Mouse (Mus musculus) forebrain, embryonic 16.5 days (tissue): Measurements from ENCODE around the gene Acvr2a. TPM values are rescaled to one million over a fixed set of nuclear protein-coding genes. Genes with fewer than 3 reads are reported as not detected.

ENCODE experiments used
- ATAC-seq: fragments of 200-750 bp; cut with Nextera tagmentation; 2 replicates; pipeline ENCODE4 v1.8.0; 2017; ENCODE audit warnings: mild to moderate bottlenecking, moderate library complexity
- H3K27ac ChIP-seq: fragments of 300-500 bp; sonication (generic); 2 replicates; pipeline ENCODE4 v1.5.1; 2014; ENCODE audit warnings: low read length, control low read depth
- H3K27me3 ChIP-seq: fragments of 300-500 bp; sonication (generic); replicated peaks from 2 replicates; pipeline ENCODE4 v1.6.1; 2014; ENCODE audit warnings: low read length; ENCODE audit not compliant: control insufficient read depth, insufficient read depth
- H3K36me3 ChIP-seq: fragments of 300-500 bp; sonication (generic); 2 replicates; pipeline ENCODE4 v1.6.1; 2014; ENCODE audit not compliant: control insufficient read depth, insufficient read depth
- H3K4me1 ChIP-seq: fragments of 300-500 bp; sonication (generic); replicated peaks from 2 replicates; pipeline ENCODE4 v1.6.1; 2014; ENCODE audit warnings: low read length; ENCODE audit not compliant: control insufficient read depth, insufficient read depth
- H3K4me2 ChIP-seq: fragments of 300-500 bp; sonication (generic); 2 replicates; pipeline ENCODE4 v1.6.1; 2014; ENCODE audit warnings: mild to moderate bottlenecking, low read length, control low read depth
- H3K4me3 ChIP-seq: fragments of 300-500 bp; sonication (generic); replicated peaks from 2 replicates; pipeline ENCODE4 v1.5.1; 2014; ENCODE audit warnings: mild to moderate bottlenecking, low read length, control low read depth
- H3K9ac ChIP-seq: fragments of 300-500 bp; sonication (generic); replicated peaks from 2 replicates; pipeline ENCODE4 v1.6.1; 2014; ENCODE audit warnings: low read depth, low read length, control low read depth
- H3K9me3 ChIP-seq: fragments of 300-500 bp; sonication (generic); 2 replicates; pipeline ENCODE4 v1.6.1; 2016; ENCODE audit warnings: low read length; ENCODE audit not compliant: control insufficient read depth
- WGBS: fragments of 180-500 bp; shearing (Covaris S2); extraction: QIAGEN DNeasy Blood & Tissue Kit; methylation state at CpG from one replicate; pipeline ENCODE4 v1.1.7; 2014; 5-methylcytosine and 5-hydroxymethylcytosine counted together
- polyA plus RNA-seq: library from polyadenylated mRNA; unstranded; fragments of >200 nt; fragmentation: Nextera tagmentation; extraction: Ambion mirVana; gene quantifications from 2 replicates; pipeline ENCODE4 v1.2.1, GENCODE M21; 2015

The Acvr2a gene
- 52.3 and 53.4 TPM in 2 replicates for polyA plus RNA-seq

DNA sequence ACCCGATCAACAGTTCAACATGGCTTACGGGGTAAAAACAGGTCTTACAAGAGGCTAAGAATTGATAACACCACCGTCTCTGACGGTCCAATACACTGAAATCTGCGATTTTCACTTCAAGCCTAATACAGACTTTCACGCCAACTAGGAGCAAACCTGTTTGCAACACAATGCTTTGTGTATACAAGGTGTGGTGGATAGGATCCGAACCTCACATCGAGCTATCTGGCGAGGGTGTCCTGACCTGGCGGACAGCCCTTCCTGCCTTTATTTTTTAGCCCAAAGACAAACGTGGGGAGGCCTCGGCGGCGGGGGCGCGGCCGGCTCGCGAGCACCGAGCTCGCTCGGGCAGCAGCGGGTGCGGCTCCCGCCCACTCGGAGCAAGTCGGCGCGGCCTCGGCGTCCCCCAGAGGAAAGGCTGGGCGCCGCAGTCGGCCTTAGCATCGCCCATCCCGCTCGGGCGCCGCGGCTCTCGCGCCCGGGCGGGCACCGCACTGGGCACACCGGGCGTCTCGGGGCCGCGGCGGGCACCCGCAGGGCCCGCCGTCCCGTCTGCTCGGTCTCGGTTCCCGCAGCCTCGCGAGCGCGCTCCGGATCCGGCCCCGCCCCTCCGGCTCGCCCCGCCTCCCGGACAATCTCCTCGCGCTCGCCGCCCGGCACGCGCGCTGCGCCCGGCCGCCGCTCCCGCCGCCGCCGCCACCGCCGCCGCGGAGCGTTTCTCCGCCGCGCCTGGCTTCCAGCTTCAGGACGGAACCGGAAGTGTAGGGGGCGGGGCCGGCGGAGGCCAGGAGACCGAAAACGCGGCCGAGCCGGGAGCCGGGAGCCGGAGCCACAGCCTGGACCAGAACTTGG lies at the start of gene Acvr2a:
Gene Acvr2a, plus strand, starts transcription at position 739 of the 852 bp plus-strand sequence.
- under 1% methylated on average over 95 of the region's 105 CpGs for WGBS
- H3K4me1 ChIP-seq = peaks cover 15% of the 10 kb centered on the region
- H3K36me3 ChIP-seq = no peaks in the 10 kb centered on the region
- H3K27ac ChIP-seq = peak within 1 kb of the TSS; percentile 98
- H3K4me3 ChIP-seq = peak within 1 kb of the TSS; percentile 100
- H3K9ac ChIP-seq = peak within 1 kb of the TSS; percentile 97
- H3K9me3 ChIP-seq = no peaks in the 10 kb centered on the region
- peak within 1 kb of the TSS; percentile 80 for H3K4me2 ChIP-seq
- no peaks in the 10 kb centered on the region for H3K27me3 ChIP-seq
- ATAC-seq = peak; percentile 92

DNA sequence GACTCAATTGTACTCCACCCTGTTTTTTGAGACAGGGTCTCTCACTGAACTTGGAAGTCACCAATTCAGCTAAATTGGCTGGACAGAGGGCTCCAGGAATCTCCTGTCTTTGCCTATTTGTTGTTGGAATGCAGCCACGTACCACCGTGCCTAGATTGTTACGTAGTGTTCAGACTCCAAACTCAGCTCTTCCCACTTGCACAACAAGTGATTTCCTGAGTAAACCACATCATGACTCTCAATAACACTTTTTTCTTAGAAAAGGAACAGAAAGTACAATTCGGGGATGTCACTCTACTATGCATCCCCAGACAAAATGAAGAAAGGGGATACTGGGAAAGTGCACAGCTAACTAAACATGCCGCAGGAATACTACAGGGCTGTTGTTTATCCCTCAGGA lies 47.4 kb upstream of the Acvr2a start:
- Histone ChIP-seq H3K4me1 (no peaks in the 10 kb centered on the region; the same call in 1 of the 2 replicates), H3K4me3 (no peak overlapping the region), H3K36me3 (no peaks in the 10 kb centered on the region), H3K27ac (no peak overlapping the region), H3K9ac (no peak overlapping the region), H3K9me3 (no peaks in the 10 kb centered on the region), H3K27me3 (no peaks in the 10 kb centered on the region), H3K4me2 (no peak overlapping the region)
- whole genome bisulfite sequencing = 80% methylated on average over 5 of the region's 5 CpGs
- no peak for ATAC-seq

DNA sequence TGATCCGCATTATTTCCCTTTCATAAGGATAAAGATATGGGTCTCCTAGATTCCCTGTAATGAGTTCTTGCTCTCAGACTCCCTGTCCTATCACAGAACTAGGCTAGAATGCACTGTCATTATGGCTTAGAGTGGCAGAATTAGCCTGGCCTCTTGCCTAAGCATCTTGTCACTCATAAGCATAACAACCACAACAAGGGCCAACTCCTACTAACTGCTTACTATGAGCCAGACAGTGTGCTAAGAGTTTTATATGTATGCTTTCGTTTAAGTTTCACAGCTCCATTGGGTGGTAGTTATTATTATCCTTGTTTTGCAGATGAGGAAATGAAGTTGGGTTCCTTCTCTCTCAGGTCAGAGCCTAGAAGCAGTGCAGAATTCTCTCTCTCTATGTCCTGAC lies 46.1 kb upstream of the Acvr2a start:
- H3K9ac ChIP-seq = no peak overlapping the region
- peak; percentile 93 for ATAC-seq
- no peak overlapping the region for H3K4me2 ChIP-seq
- no peaks in the 10 kb centered on the region for H3K9me3 ChIP-seq
- no peak overlapping the region for H3K27ac ChIP-seq
- H3K36me3 ChIP-seq = no peaks in the 10 kb centered on the region
- 77% methylated on average over 2 of the region's 2 CpGs for WGBS
- no peaks in the 10 kb centered on the region; the same call in 1 of the 2 replicates for H3K4me1 ChIP-seq
- no peak overlapping the region for H3K4me3 ChIP-seq
- no peaks in the 10 kb centered on the region for H3K27me3 ChIP-seq

DNA sequence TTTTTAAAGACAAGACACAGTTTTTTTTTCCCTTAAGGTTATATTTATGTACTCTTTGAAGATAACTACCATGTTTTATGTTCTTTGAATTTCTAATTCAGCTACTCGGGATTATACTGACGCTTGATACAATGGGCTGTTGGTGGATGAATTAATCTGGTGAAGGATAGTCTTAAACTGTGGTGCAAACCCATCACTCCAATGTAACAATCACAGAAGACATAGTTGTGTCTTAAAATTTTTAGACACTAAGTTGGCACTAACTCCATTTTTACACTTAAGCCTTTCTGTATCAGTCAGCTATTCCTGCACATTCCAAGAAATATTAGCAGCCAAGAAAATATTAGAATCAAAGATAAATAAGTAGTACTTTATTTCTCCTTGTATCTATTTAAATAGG lies 45.7 kb upstream of the Acvr2a start:
- Histone ChIP-seq H3K36me3 (no peaks in the 10 kb centered on the region), H3K9me3 (no peaks in the 10 kb centered on the region), H3K9ac (no peak overlapping the region), H3K27me3 (no peaks in the 10 kb centered on the region), H3K27ac (no peak overlapping the region), H3K4me2 (no peak overlapping the region), H3K4me3 (no peak overlapping the region), H3K4me1 (no peaks in the 10 kb centered on the region; the same call in 1 of the 2 replicates)
- WGBS = 71% methylated on average over 2 of the region's 2 CpGs
- no peak for ATAC-seq

DNA sequence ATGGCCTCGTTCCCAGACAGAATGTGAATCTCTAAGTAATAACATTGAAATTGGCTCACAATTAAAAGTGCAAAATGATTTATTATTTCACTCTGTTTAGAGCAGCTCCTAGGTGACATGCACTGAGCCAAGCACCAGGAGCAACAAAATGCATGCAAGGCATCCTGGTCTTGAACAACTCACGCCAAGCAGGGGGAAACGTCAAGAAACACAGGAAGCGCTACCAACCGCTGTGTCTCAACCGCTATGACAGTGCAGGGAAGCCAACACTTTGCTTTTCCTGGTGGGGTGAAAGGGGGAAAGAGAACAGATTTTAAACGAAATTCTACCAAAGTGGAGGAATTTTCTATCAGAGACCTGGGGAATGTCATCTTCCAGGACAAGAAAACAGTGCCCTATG lies 43.8 kb upstream of the Acvr2a start:
- no peak overlapping the region for H3K4me2 ChIP-seq
- no peak overlapping the region for H3K27ac ChIP-seq
- H3K4me3 ChIP-seq = no peak overlapping the region
- ATAC-seq = no peak
- H3K4me1 ChIP-seq = no peaks in the 10 kb centered on the region; the same call in 1 of the 2 replicates
- WGBS = 84% methylated on average over 7 of the region's 7 CpGs
- H3K27me3 ChIP-seq = no peaks in the 10 kb centered on the region
- H3K9ac ChIP-seq = no peak overlapping the region
- no peaks in the 10 kb centered on the region for H3K9me3 ChIP-seq
- H3K36me3 ChIP-seq = no peaks in the 10 kb centered on the region

DNA sequence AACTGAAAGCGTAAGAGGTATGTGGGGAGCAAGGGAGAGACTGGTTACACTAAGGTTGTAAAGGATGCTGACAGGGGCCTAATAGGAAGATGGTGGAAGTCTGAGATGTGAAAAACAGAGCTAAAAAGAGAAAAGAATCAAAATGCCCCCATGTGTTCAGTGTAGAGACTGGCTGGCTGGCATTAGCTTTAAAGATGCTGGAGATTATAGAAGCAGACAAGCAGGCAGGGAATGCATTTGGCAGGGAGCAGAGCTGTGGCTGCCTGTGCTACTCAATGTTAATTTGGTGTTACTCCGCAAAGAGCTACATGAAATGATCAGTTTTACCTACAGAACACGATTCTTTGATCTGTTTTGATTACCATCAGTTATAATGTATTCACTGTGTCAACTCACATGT lies 43.3 kb upstream of the Acvr2a start:
- WGBS = 74% methylated on average over 3 of the region's 3 CpGs
- Histone ChIP-seq H3K27me3 (no peaks in the 10 kb centered on the region), H3K4me3 (no peak overlapping the region), H3K27ac (no peak overlapping the region), H3K36me3 (no peaks in the 10 kb centered on the region), H3K9ac (no peak overlapping the region), H3K9me3 (no peaks in the 10 kb centered on the region), H3K4me1 (no peaks in the 10 kb centered on the region; the same call in 1 of the 2 replicates), H3K4me2 (no peak overlapping the region)
- peak; percentile 59 for ATAC-seq

DNA sequence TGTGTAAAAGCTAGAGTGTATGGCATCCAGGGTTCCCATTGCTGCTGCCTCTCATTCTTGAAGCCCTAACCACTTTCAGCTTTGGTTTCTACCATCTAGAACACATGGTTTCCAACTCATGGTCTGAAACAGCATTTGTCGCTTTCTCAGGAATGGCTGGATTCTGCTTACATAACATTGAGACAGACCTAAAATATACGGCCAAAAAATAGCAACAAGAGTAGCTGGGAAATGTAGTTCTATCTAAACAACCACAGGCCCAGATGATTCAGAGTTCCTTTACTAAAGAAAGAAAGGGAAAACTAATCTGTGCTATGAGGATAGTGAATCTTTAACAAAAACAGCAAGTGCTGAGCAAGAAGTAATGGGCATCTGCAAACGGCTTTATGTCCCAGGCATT lies 38.6 kb upstream of the Acvr2a start:
- Histone ChIP-seq H3K9ac (no peak overlapping the region), H3K36me3 (no peaks in the 10 kb centered on the region), H3K4me2 (no peak overlapping the region), H3K27ac (no peak overlapping the region), H3K4me1 (no peaks in the 10 kb centered on the region; the same call in 1 of the 2 replicates), H3K9me3 (no peaks in the 10 kb centered on the region), H3K4me3 (no peak overlapping the region), H3K27me3 (no peaks in the 10 kb centered on the region)
- WGBS = 92% methylated on average over 3 of the region's 3 CpGs
- no peak for ATAC-seq

DNA sequence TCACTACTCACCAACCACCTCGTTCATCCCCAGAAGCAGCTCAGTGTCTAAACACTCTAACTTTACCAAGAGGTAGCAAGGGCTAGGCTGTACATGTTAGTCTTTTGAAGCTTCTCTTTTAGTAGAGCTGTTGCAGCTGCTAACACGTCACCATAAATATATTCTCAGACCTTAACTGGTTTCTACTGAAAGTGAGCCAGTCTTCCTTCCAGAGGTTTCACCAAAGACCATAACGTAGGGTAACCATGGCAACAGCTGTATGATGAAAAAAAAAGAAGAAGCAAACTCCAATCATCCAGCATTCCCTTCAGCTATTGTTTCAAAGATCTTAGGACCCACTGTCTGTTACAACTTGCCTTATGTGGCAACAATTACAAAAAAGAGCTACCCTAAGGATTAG lies 25.0 kb upstream of the Acvr2a start:
- Histone ChIP-seq H3K4me3 (no peak overlapping the region), H3K36me3 (no peaks in the 10 kb centered on the region), H3K27ac (no peak overlapping the region), H3K9ac (no peak overlapping the region), H3K27me3 (no peaks in the 10 kb centered on the region), H3K4me2 (no peak overlapping the region), H3K9me3 (peaks cover 2% of the 10 kb centered on the region; the same call in 1 of the 2 replicates), H3K4me1 (no peaks in the 10 kb centered on the region)
- no peak for ATAC-seq
- WGBS = 65% methylated on average over 3 of the region's 3 CpGs

DNA sequence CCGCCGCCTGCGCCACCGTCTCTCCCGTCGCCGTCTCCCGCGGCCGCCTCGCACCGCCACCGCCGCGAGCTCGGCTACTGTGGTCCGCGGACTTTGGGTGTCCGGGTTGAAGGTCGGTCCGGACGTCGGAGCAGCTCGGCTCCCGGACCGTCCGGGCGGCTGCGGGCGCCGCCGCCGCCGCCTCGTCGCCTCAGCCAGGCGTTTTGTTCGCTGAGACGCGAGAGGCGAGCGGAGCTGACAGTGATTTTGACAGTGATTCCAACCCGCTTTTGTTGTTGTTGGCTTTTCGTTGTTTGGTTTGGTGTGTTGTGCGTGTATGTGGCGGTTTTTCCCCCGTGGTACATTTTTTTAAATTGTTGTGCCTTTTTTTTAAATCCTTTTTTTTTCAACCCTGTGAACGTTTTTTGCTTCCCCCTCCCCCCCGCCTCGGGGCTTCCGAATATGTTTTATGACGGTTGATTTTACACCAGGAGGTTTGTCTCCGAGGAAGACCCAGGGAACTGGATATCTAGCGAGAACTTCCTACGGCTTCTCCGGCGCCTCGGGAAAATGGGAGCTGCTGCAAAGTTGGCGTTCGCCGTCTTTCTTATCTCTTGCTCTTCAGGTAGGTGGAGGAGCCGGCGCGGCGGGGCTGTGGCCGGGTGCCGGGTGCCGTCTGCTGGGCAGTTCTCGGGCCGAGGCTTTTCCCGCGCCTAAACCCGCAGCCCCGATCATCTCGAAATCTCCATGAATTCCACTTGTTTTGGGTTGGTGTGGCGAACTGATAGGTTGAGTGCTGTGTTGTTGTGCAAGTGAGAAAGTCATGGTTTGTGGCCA lies 522 bp downstream of the Acvr2a start:
- Histone ChIP-seq H3K36me3 (no peaks in the 10 kb centered on the region), H3K4me2 (peak overlapping the region; percentile 80), H3K27ac (peak overlapping the region; percentile 98), H3K9ac (peak overlapping the region; percentile 97), H3K4me3 (peak overlapping the region; percentile 100), H3K9me3 (no peaks in the 10 kb centered on the region), H3K27me3 (no peaks in the 10 kb centered on the region), H3K4me1 (peaks cover 15% of the 10 kb centered on the region)
- under 1% methylated on average over 76 of the region's 76 CpGs for WGBS
- peak; percentile 1; the same call in 1 of the 2 replicates for ATAC-seq
